Mouse (Mus musculus): ENCODE results near the gene Cisd3. TPM values are rescaled to one million over a fixed set of nuclear protein-coding genes. Genes with fewer than 3 reads are reported as not detected.
A peak's percentile ranks its signal among the peaks of the same experiment; 100 is the strongest.

Cisd3 gene
- polyA plus RNA-seq, 2 experiments, result 11.7 to 14.9 TPM

DNA sequence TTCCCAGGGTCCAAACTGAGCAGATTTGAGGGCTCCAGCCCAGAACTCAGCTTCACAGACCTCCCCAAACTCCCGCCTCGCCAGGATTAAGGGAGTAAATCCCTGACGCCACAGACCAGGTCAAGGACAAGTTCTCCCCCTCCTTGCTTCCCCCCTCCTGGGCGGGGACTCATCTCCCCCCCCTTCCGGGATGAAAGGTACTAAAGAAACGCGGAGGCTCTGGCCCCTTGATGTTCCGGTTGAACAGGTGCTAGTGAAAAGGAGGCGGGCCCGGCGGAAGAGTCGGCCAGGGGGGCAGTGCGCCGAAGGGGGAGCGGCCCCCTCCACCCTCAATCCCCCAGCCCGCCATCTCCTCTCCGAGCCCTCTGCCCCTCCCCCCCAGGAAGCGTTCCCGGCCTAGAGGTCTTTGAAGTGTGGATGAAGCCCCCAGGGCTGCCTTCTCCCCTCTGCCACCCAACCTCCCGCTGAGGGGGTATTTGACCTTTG, 23.9 kb upstream of the Cisd3 start:
- WGBS, result 1% methylated on average over 9 of the region's 20 CpGs
- H3K4me2 ChIP-seq (replicated peaks; ENCODE audit: low read depth, low read length, severe bottlenecking), result peak overlapping the region; percentile 63
- peaks cover 17% of the 10 kb centered on the region for H3K27me3 ChIP-seq (ENCODE audit: control insufficient read depth, insufficient read depth, low read length)
- H3K9ac ChIP-seq (ENCODE audit: low read depth, low read length, severe bottlenecking), result 0 out of 2 replicates have a peak overlapping the region, but pooled peaks have one; percentile 4
- H3K9me3 ChIP-seq (ENCODE audit: control insufficient read depth, low read length), result no peaks in the 10 kb centered on the region
- peaks cover 14% of the 10 kb centered on the region for H3K36me3 ChIP-seq (ENCODE audit: control insufficient read depth, insufficient read depth, low read length)
- TF ChIP-seq POLR2A (IDR thresholded peaks at IDR 0.05; ENCODE audit: borderline replicate concordance, extremely low read depth, insufficient read depth, insufficient read length), result no peak
- DNase-seq (ENCODE audit: low spot score) (peak; percentile 32), ATAC-seq (ENCODE audit: low FRiP score, low read depth) (no peak)
- H3K4me3 ChIP-seq (replicated peaks; ENCODE audit: low read length), result peak overlapping the region; percentile 85
- peaks cover 27% of the 10 kb centered on the region for H3K4me1 ChIP-seq (ENCODE audit: control insufficient read depth, insufficient read depth, low read length)
- H3K27ac ChIP-seq (replicated peaks; ENCODE audit: low read depth, low read length), result no peak overlapping the region

DNA sequence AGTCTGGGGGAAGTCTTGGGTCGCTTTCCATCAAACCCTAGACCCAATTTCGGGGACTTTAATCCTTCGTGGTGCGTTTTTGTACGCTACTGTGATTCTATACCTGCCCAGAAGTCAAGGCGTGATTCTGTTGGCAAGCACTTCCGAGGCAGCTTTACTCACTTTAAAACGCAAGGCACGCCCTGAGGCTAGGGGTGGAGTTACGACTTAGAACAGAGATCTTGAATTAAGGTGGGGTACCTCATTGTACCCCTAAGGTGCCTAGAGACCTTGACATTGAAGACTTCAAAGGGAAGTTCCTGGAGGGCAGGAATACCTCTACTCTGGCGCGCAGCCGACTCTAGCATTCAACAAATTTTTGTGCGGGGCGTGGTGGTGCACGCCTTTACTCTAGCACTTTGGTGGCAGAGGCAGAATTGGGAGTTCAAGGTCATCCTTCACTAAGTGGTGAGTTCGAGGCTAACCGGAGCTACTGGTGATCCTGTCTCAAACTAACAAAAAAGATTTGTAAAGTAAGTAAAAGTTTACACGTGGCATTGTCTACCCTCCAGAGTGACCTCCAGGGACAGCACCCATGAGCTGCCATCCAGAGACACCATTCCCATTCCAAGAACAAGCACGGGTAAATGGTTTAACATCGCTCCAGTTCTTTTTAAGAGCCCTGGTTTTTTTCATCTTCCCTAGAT, 23.3 kb upstream of the Cisd3 start:
- Histone ChIP-seq H3K36me3 (ENCODE audit: control insufficient read depth, insufficient read depth, low read length) (peaks cover 21% of the 10 kb centered on the region), H3K9me3 (ENCODE audit: control insufficient read depth, low read length) (no peaks in the 10 kb centered on the region), H3K27ac (replicated peaks; ENCODE audit: low read depth, low read length) (no peak overlapping the region), H3K4me2 (replicated peaks; ENCODE audit: low read depth, low read length, severe bottlenecking) (peak overlapping the region; percentile 63), H3K4me1 (ENCODE audit: control insufficient read depth, insufficient read depth, low read length) (peaks cover 27% of the 10 kb centered on the region), H3K27me3 (ENCODE audit: control insufficient read depth, insufficient read depth, low read length) (peaks cover 17% of the 10 kb centered on the region), H3K4me3 (replicated peaks; ENCODE audit: low read length) (peak overlapping the region; percentile 85), H3K9ac (ENCODE audit: low read depth, low read length, severe bottlenecking) (peak overlapping the region; percentile 85; the same call in 1 of the 2 replicates)
- peak; percentile 52 for DNase-seq (ENCODE audit: low spot score)
- no peak for ATAC-seq (ENCODE audit: low FRiP score, low read depth)
- TF ChIP-seq POLR2A (IDR thresholded peaks at IDR 0.05; ENCODE audit: borderline replicate concordance, extremely low read depth, insufficient read depth, insufficient read length), result no peak
- WGBS, result 3% methylated on average over 21 of the region's 21 CpGs

- Histone ChIP-seq H3K27ac (replicated peaks; ENCODE audit: low read depth, low read length) (peak within 1 kb of the TSS; percentile 71), H3K9ac (ENCODE audit: low read depth, low read length, severe bottlenecking) (peak within 1 kb of the TSS; percentile 85), H3K4me3 (replicated peaks; ENCODE audit: low read length) (peak within 1 kb of the TSS; percentile 85), H3K9me3 (ENCODE audit: control insufficient read depth, low read length) (no peaks in the 10 kb centered on the region), H3K36me3 (ENCODE audit: control insufficient read depth, insufficient read depth, low read length) (peaks cover 26% of the 10 kb centered on the region), H3K27me3 (ENCODE audit: control insufficient read depth, insufficient read depth, low read length) (peaks cover 17% of the 10 kb centered on the region), H3K4me2 (replicated peaks; ENCODE audit: low read depth, low read length, severe bottlenecking) (peak within 1 kb of the TSS; percentile 63), H3K4me1 (ENCODE audit: control insufficient read depth, insufficient read depth, low read length) (peaks cover 27% of the 10 kb centered on the region)
- TF ChIP-seq POLR2A (IDR thresholded peaks at IDR 0.05; ENCODE audit: borderline replicate concordance, extremely low read depth, insufficient read depth, insufficient read length), result no peak
- peak; percentile 86 for DNase-seq (ENCODE audit: low spot score)
- 3% methylated on average over 27 of the region's 76 CpGs for WGBS
- ATAC-seq (ENCODE audit: low FRiP score, low read depth), result peak; percentile 73
Measured at GRCm38 (mm10) chr11:97662893-97663527, 22.6 kb upstream of the Cisd3 start, which contains the start of gene Mllt6. Gene Mllt6, plus strand, starts transcription at chr11:97663414.

DNA sequence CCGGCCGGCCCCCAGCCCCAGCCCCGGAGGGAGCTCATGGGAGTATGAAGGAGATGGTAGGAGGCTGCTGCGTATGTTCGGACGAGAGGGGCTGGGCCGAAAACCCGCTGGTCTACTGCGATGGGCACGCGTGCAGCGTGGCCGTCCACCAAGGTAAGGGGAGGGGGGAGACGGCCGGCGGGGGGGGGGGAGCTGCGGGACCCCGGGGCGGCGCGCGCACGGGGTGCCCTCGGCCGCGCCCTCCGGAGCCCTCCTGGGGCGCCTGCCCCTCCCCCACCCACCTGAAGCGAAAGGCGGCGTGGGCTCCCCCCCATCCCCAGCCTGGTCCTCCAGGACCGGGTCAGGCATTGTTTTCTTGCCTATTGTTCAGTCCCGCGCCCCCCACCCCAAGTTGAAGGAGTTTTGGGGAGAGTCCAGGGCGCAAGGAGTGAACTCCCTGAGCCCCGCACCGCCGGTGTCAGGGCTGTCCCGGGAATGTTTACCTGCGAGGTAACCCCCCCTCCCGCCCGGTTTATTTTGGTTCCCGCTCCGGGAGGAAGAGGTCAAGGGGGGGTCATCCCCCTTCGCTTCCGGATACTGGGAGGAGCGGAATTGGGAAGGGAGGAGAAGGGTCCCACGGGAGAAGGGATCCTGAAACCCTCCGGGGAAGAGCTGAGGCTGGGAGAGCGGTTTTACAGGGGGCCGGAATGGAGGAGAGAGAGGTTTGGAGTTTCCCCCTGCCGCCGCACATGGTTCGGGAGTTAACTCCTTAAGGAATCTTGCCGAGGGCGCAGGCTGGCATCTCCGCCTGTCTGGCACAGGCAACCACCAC, 21.9 kb upstream of the Cisd3 start:
- Histone ChIP-seq H3K27me3 (ENCODE audit: control insufficient read depth, insufficient read depth, low read length) (peaks cover 17% of the 10 kb centered on the region), H3K4me1 (ENCODE audit: control insufficient read depth, insufficient read depth, low read length) (peaks cover 27% of the 10 kb centered on the region), H3K9ac (ENCODE audit: low read depth, low read length, severe bottlenecking) (peak overlapping the region; percentile 85), H3K27ac (replicated peaks; ENCODE audit: low read depth, low read length) (peak overlapping the region; percentile 71), H3K4me3 (replicated peaks; ENCODE audit: low read length) (peak overlapping the region; percentile 85), H3K36me3 (ENCODE audit: control insufficient read depth, insufficient read depth, low read length) (peaks cover 33% of the 10 kb centered on the region), H3K9me3 (ENCODE audit: control insufficient read depth, low read length) (no peaks in the 10 kb centered on the region), H3K4me2 (replicated peaks; ENCODE audit: low read depth, low read length, severe bottlenecking) (peak overlapping the region; percentile 63)
- DNase-seq (ENCODE audit: low spot score), result peak; percentile 52
- TF ChIP-seq POLR2A (IDR thresholded peaks at IDR 0.05; ENCODE audit: borderline replicate concordance, extremely low read depth, insufficient read depth, insufficient read length), result no peak
- WGBS, result 0% methylated on average over 27 of the region's 57 CpGs
- ATAC-seq (ENCODE audit: low FRiP score, low read depth), result 0 out of 2 replicates have a peak, but pooled peaks have one; percentile 11

- Histone ChIP-seq H3K9ac (ENCODE audit: low read depth, low read length, severe bottlenecking) (peak overlapping the region; percentile 85), H3K9me3 (ENCODE audit: control insufficient read depth, low read length) (no peaks in the 10 kb centered on the region), H3K4me2 (replicated peaks; ENCODE audit: low read depth, low read length, severe bottlenecking) (peak overlapping the region; percentile 63), H3K27ac (replicated peaks; ENCODE audit: low read depth, low read length) (no peak overlapping the region), H3K36me3 (ENCODE audit: control insufficient read depth, insufficient read depth, low read length) (peaks cover 39% of the 10 kb centered on the region), H3K27me3 (ENCODE audit: control insufficient read depth, insufficient read depth, low read length) (peaks cover 17% of the 10 kb centered on the region), H3K4me3 (replicated peaks; ENCODE audit: low read length) (peak overlapping the region; percentile 85), H3K4me1 (ENCODE audit: control insufficient read depth, insufficient read depth, low read length) (peaks cover 24% of the 10 kb centered on the region)
- WGBS, result 0% methylated on average over 6 of the region's 8 CpGs
- TF ChIP-seq POLR2A (IDR thresholded peaks at IDR 0.05; ENCODE audit: borderline replicate concordance, extremely low read depth, insufficient read depth, insufficient read length), result no peak
- DNase-seq (ENCODE audit: low spot score), result no peak
- ATAC-seq (ENCODE audit: low FRiP score, low read depth), result no peak
Measured at GRCm38 (mm10) chr11:97664339-97664665, 21.3 kb upstream of the Cisd3 start.
